Mouse (Mus musculus) kidney, postnatal 10 days (tissue): ENCODE data around the gene Akap6.

ENCODE experiments used
- DNase-seq: peaks from one replicate; pipeline ENCODE4 v3.0.0; 2021; ENCODE audit warnings: mixed read lengths

Gene Akap6

DNA sequence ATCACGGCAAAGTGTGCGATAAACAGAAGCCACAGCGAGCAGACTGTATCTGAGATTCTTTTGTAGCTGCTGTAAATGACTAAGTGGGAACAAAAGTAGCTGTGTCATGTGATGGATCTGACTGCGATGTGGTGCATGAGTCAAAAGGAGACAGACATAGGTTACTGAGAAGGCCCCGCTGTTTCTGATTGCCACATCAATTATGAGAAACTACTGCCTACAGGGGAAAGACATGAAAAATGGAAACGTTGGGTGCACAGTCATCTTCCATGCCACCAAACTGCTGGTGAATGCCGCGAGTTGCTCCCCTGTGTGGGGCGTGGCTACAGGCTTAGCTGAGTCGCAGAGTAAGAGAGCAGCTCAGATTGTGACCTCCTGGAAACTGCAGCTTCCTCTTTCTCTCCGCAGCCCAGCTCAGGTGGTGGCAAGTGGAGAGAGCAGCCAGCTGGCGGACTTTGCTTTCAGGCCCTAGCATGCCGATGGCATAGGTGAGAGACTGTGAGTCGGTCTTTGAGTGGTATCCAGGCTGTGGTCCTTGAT is 83.8 kb downstream of the Akap6 start:
- peak; percentile 18 for DNase-seq

DNA sequence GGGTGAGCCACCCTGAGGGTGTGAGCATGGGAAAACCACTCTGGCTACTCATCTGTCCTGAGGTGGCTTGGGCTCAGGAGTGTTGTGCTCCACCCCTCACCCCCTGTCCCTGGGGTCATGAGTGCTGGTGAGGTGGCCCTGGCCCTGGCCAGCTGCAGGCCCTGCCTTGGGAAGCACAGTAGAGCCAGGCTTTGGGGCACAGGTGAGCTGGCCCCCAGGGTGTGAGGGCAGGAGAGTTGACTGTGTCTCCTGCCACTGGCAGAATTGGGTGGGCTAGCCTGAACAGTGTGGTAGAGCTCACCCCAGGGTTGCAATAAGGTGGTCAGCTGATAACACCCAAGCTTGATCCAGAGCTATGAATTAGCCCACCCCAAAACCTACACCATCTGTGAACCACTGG is 86.0 kb downstream of the Akap6 start:
- no peak for DNase-seq

DNA sequence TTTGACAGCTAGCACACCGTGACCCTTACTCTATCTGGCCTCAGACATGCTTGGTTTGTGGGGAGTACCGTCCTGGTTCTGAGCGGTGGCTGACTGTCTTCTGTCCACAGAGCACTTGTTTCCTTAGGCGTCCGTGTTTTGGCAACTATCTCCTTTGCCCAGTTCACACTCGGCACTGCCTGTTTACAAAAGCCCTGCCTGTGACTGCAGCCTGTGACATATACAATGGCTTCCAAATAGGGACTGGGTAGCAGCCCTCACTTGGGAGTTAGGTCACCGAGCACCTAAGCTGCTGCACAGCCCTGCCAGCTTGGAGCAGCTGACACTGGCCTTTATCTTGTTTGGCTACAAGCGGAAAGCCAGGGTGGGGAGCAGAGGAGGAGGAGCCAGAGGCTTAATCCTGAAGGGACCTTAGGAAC is 91.2 kb downstream of the Akap6 start:
- peak; percentile 11 for DNase-seq

DNA sequence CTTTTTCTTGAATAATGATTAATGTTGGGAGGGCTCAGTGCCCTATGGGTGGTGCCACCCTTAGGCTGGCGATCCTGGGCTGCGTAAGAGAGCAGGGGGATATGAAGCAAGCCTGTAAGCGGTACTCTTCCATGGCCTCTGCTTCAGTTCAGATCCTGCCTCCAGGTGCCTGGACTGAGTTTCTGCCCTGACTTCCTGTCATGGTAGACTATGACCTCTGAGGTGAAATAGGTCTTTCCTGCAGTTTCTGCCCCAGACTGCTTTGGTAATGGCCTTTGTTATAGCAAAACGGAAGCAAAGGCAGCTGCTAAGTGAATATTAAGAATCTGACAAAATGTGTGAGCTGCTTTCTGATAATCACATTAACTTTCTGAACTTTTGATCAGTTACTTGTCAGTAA is 94.9 kb downstream of the Akap6 start:
- no peak for DNase-seq

DNA sequence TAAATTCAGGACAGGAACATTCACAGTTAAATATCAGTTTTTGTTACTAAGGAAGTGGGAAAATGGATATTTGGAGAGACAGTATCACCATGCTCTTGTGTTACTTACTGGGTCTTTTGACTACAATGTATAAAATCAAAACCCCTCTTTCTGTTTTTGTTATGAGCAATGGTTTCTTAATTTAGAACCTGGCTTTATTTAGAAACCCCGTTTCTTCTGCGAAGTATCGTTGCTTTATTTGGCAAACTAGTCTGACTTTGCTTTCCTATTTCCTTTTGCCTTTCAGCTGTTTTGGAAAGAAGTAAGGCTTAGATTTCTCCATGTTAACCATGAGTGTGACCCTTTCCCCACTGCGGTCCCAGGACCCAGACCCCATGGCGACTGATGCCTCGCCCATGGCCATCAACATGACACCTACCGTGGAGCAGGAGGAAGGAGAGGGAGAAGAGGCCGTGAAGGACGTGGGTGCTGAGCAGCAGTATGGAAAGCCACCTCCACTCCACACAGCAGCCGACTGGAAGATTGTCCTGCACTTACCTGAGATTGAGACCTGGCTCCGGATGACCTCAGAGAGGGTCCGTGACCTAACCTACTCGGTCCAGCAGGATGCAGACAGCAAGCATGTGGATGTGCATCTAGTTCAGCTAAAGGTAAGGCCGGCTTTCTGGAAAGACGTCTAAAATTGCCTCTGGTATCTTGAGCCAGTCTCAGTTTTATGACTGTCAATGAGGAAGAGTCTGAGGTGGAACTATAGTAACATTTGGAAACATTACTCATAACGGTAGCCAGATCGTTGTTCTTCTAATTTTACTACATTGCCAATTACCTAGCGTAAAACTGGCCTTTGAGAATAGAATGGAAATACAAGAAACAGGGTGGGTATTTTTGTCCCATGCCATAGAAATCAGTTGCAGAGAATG is 96.6 kb downstream of the Akap6 start:
- no peak for DNase-seq

DNA sequence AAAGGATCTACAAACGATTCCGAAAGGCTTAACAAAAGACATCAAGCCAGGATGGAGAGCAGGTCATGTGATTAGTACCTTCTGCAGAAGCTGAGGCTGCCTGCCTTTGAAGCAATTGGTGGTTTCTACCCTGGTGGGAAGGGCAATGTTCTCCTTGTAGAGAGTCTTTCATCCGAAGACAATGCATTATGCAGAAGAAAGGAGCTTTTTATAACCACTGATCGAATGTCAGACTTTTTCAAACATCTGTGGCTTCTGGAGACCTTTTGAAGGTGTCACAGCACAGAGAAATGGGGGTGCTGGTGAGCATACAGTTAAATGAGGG is 97.2 kb downstream of the Akap6 start:
- DNase-seq, result no peak

DNA sequence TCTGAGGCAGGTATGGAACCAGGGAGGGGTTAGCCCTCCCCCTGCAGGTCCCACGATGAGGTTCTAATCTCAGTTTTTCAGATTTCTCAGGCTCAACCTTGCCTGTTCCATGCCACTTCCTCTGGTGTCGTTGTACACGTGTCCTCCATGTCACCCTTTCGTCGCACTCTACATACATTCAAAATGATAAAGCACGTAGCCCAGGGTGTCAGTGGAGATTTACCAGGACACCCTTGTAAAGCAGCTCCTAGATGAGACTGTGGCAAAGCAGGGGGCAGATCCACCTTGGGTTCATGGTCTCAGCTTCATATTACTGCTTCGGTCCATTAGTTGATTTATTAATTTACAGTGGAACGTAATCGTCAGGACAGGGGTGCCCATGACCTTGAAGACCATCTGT is 100.5 kb downstream of the Akap6 start:
- DNase-seq, result no peak

DNA sequence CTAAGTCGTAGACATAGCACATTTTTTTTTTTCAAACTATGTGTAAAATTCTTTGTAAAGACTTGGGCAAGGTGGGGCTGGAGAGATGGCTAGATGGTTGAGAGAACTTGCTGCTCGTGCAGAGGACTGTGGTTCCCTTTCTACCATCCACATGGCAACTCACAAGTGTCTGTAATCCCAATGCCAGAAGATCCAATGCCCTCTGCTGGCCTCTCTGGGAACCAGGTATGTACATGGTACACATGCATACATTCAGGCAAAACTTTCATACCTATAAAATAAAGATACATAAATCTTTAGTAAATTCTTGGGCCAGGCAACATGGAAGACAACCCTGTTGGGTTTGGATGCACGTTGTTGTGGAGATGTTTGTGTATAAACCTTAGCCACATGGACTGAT is 107.1 kb downstream of the Akap6 start:
- no peak for DNase-seq

DNA sequence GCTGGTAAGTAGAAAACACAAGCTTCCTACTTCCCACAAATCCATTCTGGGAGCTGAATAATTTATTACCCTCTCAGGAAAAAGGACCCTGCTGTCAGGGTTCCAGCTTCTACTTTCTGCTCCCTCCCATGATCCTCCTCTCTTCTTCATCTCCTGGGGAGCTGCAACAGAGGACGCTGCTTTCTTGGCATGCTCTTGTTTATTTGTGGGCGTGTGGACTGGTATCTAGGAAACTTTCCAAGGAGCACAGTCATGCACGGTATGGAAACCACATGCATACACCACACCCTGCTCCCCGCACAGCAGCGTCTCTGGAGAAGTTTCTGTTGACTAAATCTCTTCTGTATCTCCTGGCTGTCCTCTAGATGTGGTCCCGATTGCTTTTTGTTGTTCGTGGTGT is 119.4 kb downstream of the Akap6 start:
- DNase-seq, result peak; percentile 21

DNA sequence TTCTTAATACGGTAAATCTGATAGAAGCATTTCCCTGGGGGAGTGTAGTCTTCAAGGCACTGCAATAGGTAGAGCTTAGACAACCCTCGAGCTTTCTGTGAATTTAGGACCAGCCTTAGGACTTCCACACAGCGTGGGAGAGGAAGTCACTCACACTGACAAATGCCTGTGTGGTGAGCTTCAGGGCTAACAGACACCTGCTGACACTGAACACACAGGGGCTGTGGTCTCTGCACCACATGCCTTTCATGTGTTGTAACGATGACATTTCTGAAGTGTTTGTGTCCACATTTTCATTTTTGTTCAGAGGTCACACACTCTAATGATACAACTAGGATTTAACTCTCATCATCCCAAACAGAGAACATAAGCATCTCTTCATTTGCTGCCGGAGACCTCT is 125.6 kb downstream of the Akap6 start:
- DNase-seq, result no peak

DNA sequence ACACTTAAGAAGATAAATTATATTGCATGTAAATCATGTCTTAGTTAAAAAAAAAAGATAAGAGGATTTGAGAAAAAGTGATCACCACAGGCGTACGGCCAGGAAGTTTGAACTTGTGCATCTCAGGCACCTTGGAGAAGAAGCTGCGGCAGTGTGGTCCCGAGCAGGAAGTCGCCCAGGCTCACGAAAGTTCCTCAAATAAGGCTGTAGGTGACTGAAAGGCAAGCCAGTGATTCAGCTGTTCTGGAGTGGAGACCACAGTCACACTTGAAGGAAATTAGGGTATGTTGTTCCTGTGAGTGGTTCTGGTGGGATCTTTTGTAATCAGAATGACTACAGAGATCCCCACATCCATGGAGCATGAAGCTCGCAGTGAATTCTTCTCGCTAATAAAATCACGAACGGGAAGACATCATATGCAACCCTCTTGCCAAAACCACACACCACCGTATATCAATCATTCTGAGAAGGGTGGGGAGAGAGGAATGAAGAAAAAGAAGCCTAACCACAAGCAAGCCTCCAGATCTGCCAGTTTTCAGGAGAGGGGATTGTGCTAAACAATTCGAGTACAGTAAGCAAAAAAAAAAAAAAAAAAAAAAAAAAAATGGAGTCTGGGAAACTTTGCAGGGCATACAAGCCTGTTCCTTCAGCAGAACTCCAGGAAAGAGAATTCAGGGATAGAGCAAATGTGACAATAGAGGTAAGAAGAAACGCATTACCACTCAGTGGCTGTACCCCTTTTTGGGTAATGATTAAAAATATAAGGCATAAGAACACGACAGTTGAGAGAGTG is 130.0 kb downstream of the Akap6 start:
- peak; percentile 17 for DNase-seq

DNA sequence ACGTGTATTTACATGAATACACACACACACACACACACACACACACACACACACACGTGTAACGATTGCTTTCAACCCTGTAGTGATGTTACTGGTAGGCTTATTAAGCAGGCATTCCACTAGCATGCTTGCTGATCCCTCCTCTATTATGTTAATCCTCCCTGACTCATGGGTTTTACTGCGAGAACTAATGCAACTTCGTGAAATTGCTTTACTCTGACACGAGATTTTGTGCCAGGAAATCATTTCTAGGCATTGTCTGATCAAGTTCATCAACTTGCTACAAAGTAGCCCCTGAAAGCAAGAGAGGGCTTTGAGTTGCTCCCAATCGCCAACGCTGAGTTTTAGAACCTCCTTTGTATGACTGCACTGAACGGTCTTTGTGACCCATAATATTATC is 132.6 kb downstream of the Akap6 start:
- no peak for DNase-seq

DNA sequence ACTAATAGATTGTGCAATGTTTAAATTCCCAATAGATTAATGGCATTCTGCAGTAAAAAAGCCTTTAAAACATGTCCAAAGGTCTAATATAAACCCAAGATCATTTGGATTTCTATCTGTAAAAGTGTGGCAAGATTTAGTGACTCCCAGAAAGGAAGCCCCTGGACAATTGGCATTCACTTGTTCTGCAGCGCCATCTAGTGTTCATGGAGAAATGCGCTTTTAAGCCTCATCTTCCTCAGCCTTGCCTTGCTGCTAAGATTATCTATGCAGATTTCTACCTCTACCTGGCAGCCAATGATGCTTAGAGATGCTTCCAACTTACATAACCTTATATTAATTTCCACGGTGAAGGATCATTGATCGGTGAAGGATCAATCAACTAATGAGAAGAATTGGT is 133.0 kb downstream of the Akap6 start:
- peak; percentile 80 for DNase-seq

DNA sequence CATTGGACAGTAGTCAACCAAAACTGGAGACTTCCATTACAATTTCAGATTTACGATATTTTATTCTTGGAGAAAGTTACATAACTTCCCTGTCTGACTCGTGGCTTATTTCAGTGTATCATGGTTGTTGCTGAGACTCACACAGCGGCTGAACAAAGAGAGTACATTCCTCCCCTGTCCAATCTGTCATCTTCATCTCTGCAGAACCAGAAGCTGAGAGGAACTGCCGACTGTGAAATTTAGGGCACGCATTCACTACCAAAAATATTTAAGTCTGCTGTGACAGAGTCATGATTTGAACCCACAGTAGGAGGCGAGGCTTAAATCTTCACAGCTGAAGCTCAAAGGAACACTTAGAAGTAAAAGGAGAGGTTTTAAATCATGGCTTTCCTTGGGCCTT is 134.0 kb downstream of the Akap6 start:
- no peak for DNase-seq

DNA sequence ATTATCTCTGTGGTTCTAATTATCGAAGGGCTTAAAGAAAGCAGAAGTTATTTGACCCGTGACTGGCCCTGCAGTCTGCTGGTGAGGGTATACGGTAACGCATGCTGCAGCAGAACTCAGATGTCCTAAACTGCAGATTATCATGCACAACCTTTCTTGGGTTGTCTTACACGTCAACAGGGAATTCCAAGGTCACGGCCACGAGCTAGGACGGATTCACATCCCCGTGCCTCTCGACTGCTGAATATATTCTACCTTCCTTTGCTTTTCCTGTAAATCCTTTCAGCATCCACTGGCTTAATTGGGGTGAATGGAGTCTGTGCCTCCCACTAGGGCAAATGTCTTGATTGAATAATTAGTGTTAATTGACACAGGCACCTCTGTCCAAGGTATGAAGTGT is 134.9 kb downstream of the Akap6 start:
- DNase-seq, result no peak

DNA sequence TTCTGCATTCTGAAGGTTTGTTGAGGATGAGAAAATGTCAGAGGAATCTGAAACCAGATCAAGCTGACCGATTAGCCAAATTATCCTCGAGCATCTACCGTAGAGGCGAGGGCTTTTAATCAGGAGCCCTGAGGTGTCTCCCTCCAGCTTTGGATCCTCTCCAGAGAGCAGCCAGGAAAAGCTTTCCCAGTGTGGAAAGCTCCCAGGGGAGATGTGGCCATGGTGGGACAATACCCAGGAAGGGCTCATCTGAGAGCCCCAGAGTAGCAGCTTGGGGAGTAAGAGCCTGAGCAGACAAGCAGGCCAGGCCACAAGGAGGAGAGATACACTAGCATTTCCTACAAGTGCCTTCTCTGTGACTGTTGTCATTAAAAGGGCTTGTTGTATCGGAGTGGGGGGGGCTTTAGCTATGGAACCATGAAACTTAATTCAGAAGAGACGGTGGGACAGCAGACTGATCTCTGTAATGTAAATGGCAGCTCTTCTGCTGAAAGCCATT is 135.6 kb downstream of the Akap6 start:
- no peak for DNase-seq

DNA sequence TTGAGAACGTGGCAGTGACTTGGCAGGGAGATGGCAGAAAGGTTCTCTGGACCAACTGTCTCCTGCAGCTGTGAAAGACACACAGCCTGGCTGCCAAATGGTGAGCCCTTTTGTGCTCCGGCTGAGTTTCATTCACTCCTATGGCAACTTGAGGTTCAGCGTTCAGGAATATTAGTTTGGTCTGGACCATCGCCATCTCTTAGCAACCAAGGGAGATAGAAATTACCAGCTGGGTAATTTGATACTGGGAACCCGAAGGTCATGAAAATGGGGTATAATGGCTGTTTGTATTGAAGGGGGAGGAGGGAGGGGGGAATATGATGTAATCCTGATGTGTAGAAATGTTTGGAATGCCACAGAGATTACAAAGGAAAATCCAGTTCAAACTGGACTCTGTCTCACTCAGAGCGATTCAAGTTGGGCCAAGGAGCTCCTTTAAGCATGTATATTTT is 136.1 kb downstream of the Akap6 start:
- DNase-seq, result no peak

DNA sequence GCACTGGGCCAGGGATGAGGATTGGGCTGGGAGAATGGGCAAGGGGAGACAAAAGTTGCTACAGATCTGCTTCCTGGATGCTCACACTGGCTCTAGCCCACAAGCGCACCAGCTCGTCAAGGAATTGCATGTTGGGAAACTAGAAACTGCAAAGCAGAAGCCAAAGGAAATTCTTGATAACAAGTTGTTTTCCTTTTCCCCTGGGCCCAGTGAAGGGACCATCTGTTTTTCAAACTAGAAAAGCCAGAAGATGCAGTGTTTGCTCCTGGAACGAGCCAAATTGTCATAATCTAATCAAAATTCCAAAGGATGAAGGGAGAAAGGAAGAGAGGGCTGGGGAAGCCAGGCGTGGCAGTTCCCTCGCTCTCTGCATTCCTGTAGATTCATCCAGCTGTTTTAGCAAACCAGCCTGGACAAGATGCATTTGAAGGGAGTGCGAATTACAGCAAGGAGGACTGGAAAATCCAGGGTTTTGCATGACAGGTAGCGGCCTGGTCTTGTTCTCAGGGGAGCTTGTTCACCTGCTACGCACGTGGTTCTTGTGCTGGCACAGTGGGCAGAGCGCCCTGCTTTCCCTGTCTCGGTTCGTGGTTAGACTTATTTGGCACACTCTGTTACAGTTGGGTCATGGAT is 136.8 kb downstream of the Akap6 start:
- DNase-seq, result peak; percentile 30

DNA sequence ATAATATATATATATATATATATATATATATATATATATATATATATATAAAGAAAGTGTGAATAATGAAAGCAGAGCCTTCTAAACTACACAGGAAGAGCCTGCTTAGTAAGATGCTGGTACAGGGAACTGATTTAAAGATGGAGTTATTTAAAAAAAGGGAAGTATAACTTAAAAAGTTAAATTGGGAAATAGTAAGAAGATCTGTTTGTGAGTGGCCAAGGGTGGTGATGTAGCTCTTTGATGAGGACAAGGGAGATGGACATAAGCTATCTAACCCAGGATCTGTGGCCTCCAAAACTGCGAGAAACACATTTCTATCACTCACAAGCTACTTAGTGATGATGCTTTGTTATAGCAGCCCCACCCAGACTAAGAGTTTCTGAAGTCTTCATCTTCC is 146.8 kb downstream of the Akap6 start:
- no peak for DNase-seq

DNA sequence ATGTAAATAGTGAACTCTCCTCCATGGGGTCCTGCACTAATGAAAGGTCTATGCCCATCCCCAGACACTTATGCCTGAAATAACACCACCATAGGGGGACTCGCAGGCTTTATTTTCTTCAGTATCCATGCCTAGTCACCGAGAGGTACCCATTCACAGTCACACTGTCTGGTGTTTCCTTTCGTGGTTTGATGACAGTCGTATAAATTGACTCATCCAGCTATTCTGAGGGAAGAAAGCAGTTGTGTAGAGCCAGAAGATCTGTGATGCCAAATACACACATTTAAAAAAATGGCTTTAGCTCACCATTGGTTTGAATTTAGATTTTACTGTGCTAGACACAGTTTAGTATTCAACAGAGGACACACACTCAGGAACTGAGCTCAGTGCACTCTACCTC is 147.8 kb downstream of the Akap6 start:
- no peak for DNase-seq

DNA sequence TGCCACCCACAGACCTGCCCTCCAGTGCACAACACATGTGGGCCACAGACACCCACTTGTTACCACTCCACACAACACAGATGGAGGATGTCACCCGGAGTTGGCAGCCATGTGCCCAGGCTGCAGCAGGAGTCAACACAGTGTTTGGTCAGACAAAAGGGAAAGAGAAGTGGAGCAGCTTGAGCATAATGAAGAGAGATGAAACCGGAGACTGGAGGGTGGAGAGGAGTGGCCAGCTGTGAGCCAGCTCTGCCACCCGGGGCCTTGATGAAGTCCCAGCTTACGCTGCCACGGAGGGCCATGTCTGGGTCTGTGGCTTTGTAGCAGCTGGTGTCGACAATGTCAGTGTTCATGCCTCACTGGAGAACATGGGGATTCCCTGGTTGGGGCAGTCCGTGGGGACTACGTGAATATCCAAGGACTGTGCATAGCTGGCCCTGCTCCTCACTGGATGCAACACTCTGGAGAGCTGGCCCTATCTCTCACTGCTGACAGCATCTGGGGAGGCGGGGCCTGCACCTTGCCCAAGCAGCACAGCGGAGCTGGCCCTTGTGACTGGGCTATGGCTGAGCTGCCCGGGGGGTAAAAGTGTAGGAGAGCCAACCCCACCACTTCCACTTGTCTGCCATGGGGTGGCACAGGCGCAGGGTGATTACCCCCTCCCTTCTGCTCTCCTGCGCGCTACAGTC is 148.8 kb downstream of the Akap6 start:
- peak; percentile 47 for DNase-seq

DNA sequence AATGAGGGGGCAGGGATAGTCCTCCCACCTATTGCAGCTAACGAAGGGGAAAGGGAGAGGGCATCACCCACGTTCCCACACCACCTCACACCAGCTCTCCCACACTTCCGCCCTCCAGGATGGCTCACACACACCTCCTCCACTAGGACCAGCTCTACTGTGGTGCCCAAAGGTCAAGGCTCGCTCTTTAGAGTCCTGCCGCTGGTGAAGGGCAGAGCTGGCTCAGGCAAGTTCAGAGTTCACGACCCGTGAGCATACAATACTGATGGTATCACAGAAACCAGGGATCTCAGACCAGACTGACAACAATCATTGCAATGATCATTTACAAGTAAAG is 149.3 kb downstream of the Akap6 start:
- no peak for DNase-seq

DNA sequence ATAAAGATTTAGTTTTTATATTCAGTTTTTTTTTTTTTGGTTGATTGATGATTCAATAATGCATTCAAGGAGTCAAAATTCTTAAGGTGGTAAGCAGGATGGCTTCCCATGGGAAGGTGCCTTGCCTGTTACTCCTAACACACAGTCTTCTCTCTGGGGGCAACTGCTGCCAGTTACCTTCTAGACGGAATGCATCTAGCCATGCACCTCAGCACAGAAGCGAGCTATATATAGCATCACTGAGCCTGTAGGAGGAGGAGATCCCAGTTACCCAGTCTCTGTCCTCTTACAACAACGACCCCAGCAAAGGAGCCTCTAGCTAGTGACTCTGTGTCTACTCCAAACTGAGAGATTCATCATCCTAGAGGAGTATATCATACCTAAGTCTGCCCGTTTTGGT is 150.1 kb downstream of the Akap6 start:
- no peak for DNase-seq
